Mouse (Mus musculus) embryonic facial prominence, embryonic 13.5 days (tissue): ENCODE results near the gene Mtmr6. TPM values are rescaled to one million over a fixed set of nuclear protein-coding genes. Genes with fewer than 3 reads are reported as not detected.
"Not testable (repeated sequence)": the region's sequence is repeated elsewhere in the genome, so short reads cannot be mapped to it uniquely, and the experiment has no call there.

ENCODE experiments used
- ATAC-seq: fragments of 200-750 bp; cut with Nextera tagmentation; 2 replicates; pipeline ENCODE4 v1.8.0; 2017; ENCODE audit warnings: low read depth; ENCODE audit not compliant: insufficient number of reproducible peaks, insufficient read depth, low FRiP score, low TSS enrichment
- H3K27ac ChIP-seq: fragments of 300-500 bp; sonication (generic); 2 replicates; pipeline ENCODE4 v1.5.1; 2015; ENCODE audit warnings: moderate library complexity, mild to moderate bottlenecking, inconsistent platforms
- H3K27me3 ChIP-seq: fragments of 300-500 bp; sonication (generic); 2 replicates; pipeline ENCODE4 v1.6.1; 2015; ENCODE audit warnings: mild to moderate bottlenecking, inconsistent platforms
- H3K36me3 ChIP-seq: fragments of 300-500 bp; sonication (generic); 2 replicates; pipeline ENCODE4 v1.6.1; 2015; ENCODE audit warnings: mild to moderate bottlenecking, inconsistent platforms
- H3K4me1 ChIP-seq: fragments of 300-500 bp; sonication (generic); 2 replicates; pipeline ENCODE4 v1.6.1; 2015; ENCODE audit warnings: inconsistent platforms
- H3K4me2 ChIP-seq: fragments of 300-500 bp; sonication (generic); 2 replicates; pipeline ENCODE4 v1.6.1; 2015; ENCODE audit warnings: moderate library complexity, mild to moderate bottlenecking, inconsistent platforms
- H3K4me3 ChIP-seq: fragments of 300-500 bp; sonication (generic); 2 replicates; pipeline ENCODE4 v1.5.1; 2015; ENCODE audit warnings: mild to moderate bottlenecking, inconsistent platforms
- H3K9ac ChIP-seq: fragments of 300-500 bp; sonication (generic); 2 replicates; pipeline ENCODE4 v1.6.1; 2015; ENCODE audit warnings: mild to moderate bottlenecking, inconsistent platforms
- H3K9me3 ChIP-seq: fragments of 300-500 bp; sonication (generic); 2 replicates; pipeline ENCODE4 v1.6.1; 2016; ENCODE audit warnings: inconsistent platforms
- WGBS: fragments of 180-500 bp; shearing (Covaris S2); methylation state at CpG from one replicate; pipeline ENCODE4 v1.1.7; 2015; ENCODE audit warnings: mixed read lengths; 5-methylcytosine and 5-hydroxymethylcytosine counted together
- polyA plus RNA-seq: library from polyadenylated mRNA; unstranded; fragments of >200 nt; fragmentation: Nextera tagmentation; extraction: Ambion mirVana; gene quantifications from 2 replicates; pipeline ENCODE4 v1.2.1, GENCODE M21; 2015

The Mtmr6 gene
- polyA plus RNA-seq, 1 experiment from 2014 or later: 36.2 TPM

GRCm38 (mm10) chr14:60301024-60301423 lies 36.0 kb downstream of the Mtmr6 start:
- Histone ChIP-seq H3K9ac (no peak overlapping the region), H3K27ac (no peak overlapping the region), H3K4me1 (no peaks in the 10 kb centered on the region), H3K4me2 (no peak overlapping the region), H3K36me3 (peaks cover 38% of the 10 kb centered on the region), H3K4me3 (no peak overlapping the region), H3K27me3 (no peaks in the 10 kb centered on the region), H3K9me3 (no peaks in the 10 kb centered on the region)
- 61% methylated on average over 6 of the region's 6 CpGs for WGBS
- ATAC-seq: no peak

GRCm38 (mm10) chr14:60302441-60302840 lies 37.4 kb downstream of the Mtmr6 start:
- no peaks in the 10 kb centered on the region for H3K27me3 ChIP-seq
- no peaks in the 10 kb centered on the region for H3K9me3 ChIP-seq
- 79% methylated on average over 4 of the region's 4 CpGs for WGBS
- no peaks in the 10 kb centered on the region for H3K4me1 ChIP-seq
- H3K9ac ChIP-seq: no peak overlapping the region
- no peak for ATAC-seq
- H3K27ac ChIP-seq: no peak overlapping the region
- no peak overlapping the region for H3K4me3 ChIP-seq
- H3K4me2 ChIP-seq: no peak overlapping the region
- H3K36me3 ChIP-seq: peaks cover 32% of the 10 kb centered on the region

GRCm38 (mm10) chr14:60304441-60305220 lies 39.6 kb downstream of the Mtmr6 start:
- Histone ChIP-seq H3K9me3 (no peaks in the 10 kb centered on the region), H3K27ac (no peak overlapping the region), H3K36me3 (peaks cover 28% of the 10 kb centered on the region), H3K4me3 (no peak overlapping the region), H3K27me3 (no peaks in the 10 kb centered on the region), H3K4me1 (no peaks in the 10 kb centered on the region), H3K9ac (no peak overlapping the region), H3K4me2 (no peak overlapping the region)
- 98% methylated on average over 2 of the region's 2 CpGs for WGBS
- ATAC-seq: no peak

DNA sequence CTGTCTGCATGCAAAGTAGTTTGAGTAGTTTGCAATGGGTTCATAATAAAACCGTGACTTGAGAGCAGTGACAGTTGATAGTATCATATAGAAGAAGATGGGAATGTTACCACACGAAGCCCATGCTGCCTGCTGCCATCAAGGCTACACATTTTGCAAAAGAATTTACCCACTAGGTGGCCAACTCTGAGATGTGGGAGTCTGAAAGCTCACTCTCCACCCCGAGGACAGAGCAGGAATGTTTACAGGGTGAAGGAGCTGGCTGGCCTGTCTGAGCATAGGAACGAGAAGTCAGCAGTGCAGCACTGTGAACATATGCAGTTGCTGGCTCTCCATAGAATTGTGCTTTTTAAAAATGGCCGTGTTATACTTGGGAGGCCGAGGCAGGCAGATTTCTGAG lies 43.1 kb downstream of the Mtmr6 start:
- Histone ChIP-seq H3K9ac (no peak overlapping the region), H3K27me3 (no peaks in the 10 kb centered on the region), H3K4me3 (no peak overlapping the region), H3K36me3 (peaks cover 10% of the 10 kb centered on the region), H3K4me2 (no peak overlapping the region), H3K4me1 (no peaks in the 10 kb centered on the region), H3K27ac (no peak overlapping the region), H3K9me3 (no peaks in the 10 kb centered on the region)
- WGBS: 67% methylated on average over 6 of the region's 6 CpGs
- ATAC-seq: no peak

DNA sequence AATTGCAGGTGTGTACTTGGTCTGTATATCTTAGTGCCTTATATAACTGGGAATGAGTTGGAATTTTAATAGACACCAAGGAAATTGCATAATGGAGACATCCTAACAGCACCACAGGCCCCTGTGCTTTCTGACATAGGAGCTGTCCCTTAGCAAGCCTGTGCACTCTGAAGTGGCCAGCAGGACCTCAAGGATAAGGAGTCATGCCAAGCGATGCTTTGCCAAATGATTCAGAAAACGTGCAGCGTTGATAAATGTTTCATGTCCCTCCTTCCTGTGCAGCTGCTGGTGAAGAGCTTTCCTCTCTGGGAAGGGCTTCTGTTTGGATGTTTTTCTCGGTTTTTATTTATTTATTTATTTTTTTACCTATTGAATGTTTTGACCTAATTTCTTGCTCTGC lies 45.7 kb downstream of the Mtmr6 start:
- H3K4me3 ChIP-seq: no peak overlapping the region
- no peaks in the 10 kb centered on the region for H3K27me3 ChIP-seq
- H3K9ac ChIP-seq: no peak overlapping the region
- 68% methylated on average over 4 of the region's 4 CpGs for WGBS
- H3K27ac ChIP-seq: no peak overlapping the region
- no peaks in the 10 kb centered on the region for H3K36me3 ChIP-seq
- no peak for ATAC-seq
- no peak overlapping the region for H3K4me2 ChIP-seq
- H3K4me1 ChIP-seq: no peaks in the 10 kb centered on the region
- peaks cover 4% of the 10 kb centered on the region for H3K9me3 ChIP-seq

GRCm38 (mm10) chr14:60319231-60319630 lies 54.2 kb downstream of the Mtmr6 start:
- H3K9ac ChIP-seq: no peak overlapping the region
- H3K27me3 ChIP-seq: no peaks in the 10 kb centered on the region
- H3K27ac ChIP-seq: no peak overlapping the region
- no peak overlapping the region for H3K4me3 ChIP-seq
- no peaks in the 10 kb centered on the region for H3K4me1 ChIP-seq
- H3K36me3 ChIP-seq: no peaks in the 10 kb centered on the region
- H3K9me3 ChIP-seq: peaks cover 4% of the 10 kb centered on the region
- no peak for ATAC-seq
- H3K4me2 ChIP-seq: no peak overlapping the region
- WGBS: 98% methylated on average over 1 of the region's 1 CpGs

GRCm38 (mm10) chr14:60320813-60321212 lies 55.8 kb downstream of the Mtmr6 start:
- H3K4me3 ChIP-seq: no peak overlapping the region
- ATAC-seq: no peak
- WGBS: 79% methylated on average over 3 of the region's 3 CpGs
- no peaks in the 10 kb centered on the region for H3K36me3 ChIP-seq
- H3K9ac ChIP-seq: no peak overlapping the region
- no peak overlapping the region for H3K4me2 ChIP-seq
- H3K27me3 ChIP-seq: no peaks in the 10 kb centered on the region
- no peak overlapping the region for H3K27ac ChIP-seq
- H3K9me3 ChIP-seq: no peaks in the 10 kb centered on the region
- no peaks in the 10 kb centered on the region for H3K4me1 ChIP-seq

DNA sequence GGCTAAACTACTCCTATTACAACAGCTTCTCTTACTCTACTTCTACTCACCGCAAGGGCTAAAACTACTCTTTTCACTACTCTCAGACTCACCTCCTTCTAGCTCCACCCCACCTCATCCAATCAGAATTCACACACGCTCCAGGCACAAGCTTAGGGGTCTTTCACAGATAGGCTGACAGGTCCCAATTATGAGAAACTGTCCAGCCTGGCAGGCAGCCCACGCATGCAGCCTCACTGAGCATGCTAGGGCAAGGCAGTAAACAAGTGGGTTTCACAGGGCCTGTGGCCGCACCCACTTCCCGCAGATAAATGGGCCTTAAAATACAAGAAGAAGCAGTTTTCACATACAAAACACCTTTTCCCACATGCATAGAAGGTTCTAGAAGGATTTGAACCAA lies 75.0 kb downstream of the Mtmr6 start:
- H3K27ac ChIP-seq, H3K4me3 ChIP-seq, H3K4me2 ChIP-seq, ATAC-seq, H3K9me3 ChIP-seq, H3K27me3 ChIP-seq, H3K36me3 ChIP-seq, H3K9ac ChIP-seq, H3K4me1 ChIP-seq: not testable (repeated sequence)
- WGBS: 74% methylated on average over 5 of the region's 5 CpGs

- no peak for ATAC-seq
- Histone ChIP-seq H3K4me1 (no peaks in the 10 kb centered on the region), H3K4me3 (no peak overlapping the region), H3K27ac (no peak overlapping the region), H3K9ac (no peak overlapping the region), H3K36me3 (no peaks in the 10 kb centered on the region), H3K4me2 (no peak overlapping the region), H3K9me3 (no peaks in the 10 kb centered on the region), H3K27me3 (no peaks in the 10 kb centered on the region)
- WGBS: 69% methylated on average over 4 of the region's 4 CpGs
These were observed 75.5 kb downstream of the Mtmr6 start for GRCm38 (mm10) chr14:60340570-60340969.

- no peak for ATAC-seq
- Histone ChIP-seq H3K9me3 (no peaks in the 10 kb centered on the region), H3K27ac (no peak overlapping the region), H3K36me3 (no peaks in the 10 kb centered on the region), H3K4me1 (no peaks in the 10 kb centered on the region), H3K4me2 (no peak overlapping the region), H3K27me3 (no peaks in the 10 kb centered on the region), H3K4me3 (no peak overlapping the region), H3K9ac (no peak overlapping the region)
- 92% methylated on average over 6 of the region's 6 CpGs for WGBS
These were observed 80.4 kb downstream of the Mtmr6 start for GRCm38 (mm10) chr14:60345326-60345876.
